Mouse (Mus musculus): ENCODE data around the gene Car9. TPM values are rescaled to one million over a fixed set of nuclear protein-coding genes. Genes with fewer than 3 reads are reported as not detected.
A peak's percentile ranks its signal among the peaks of the same experiment; 100 is the strongest.

Car9 gene
- polyA plus RNA-seq, 1 experiment from 2014 or later, result 0.87 TPM

DNA sequence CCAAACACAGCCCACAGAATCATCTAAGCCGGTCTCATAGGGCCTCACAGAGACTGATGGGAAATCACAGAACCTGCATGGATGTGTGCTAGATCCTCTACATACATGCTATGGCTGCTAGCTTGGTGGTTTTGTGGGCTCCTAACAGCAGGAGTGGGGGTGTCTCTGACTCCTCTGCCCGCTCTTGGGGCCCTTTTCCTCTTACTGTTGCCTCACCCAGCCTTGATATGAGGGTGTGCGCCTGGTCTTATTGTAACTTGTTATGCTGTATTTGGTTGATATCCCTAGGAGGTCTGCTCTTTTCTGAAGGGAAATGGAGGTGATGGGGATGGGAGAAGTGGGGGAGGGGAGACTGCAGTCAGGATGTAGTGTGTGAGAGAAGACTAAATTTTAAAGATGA is 17.2 kb upstream of the Car9 start:
- no peak overlapping the region for H3K4me3 ChIP-seq (ENCODE audit: low read depth, low read length)
- H3K9me3 ChIP-seq (ENCODE audit: control insufficient read depth, low read length), result no peaks in the 10 kb centered on the region
- 93% methylated on average over 3 of the region's 3 CpGs for WGBS
- H3K36me3 ChIP-seq (ENCODE audit: control insufficient read depth, insufficient read depth, low read length), result no peaks in the 10 kb centered on the region
- no peak overlapping the region for H3K9ac ChIP-seq (ENCODE audit: low read length)
- ATAC-seq (replicated peaks; ENCODE audit: low FRiP score) (no peak), DNase-seq (ENCODE audit: low spot score) (no peak)
- no peak overlapping the region for H3K27ac ChIP-seq (ENCODE audit: low read depth, low read length)
- H3K4me2 ChIP-seq (ENCODE audit: low read depth, low read length, severe bottlenecking), result no peak overlapping the region
- peaks cover 6% of the 10 kb centered on the region; the same call in 1 of the 2 replicates for H3K4me1 ChIP-seq (replicated peaks; ENCODE audit: control insufficient read depth, insufficient read depth, low read length)
- H3K27me3 ChIP-seq (ENCODE audit: control insufficient read depth, insufficient read depth, low read length), result no peaks in the 10 kb centered on the region

DNA sequence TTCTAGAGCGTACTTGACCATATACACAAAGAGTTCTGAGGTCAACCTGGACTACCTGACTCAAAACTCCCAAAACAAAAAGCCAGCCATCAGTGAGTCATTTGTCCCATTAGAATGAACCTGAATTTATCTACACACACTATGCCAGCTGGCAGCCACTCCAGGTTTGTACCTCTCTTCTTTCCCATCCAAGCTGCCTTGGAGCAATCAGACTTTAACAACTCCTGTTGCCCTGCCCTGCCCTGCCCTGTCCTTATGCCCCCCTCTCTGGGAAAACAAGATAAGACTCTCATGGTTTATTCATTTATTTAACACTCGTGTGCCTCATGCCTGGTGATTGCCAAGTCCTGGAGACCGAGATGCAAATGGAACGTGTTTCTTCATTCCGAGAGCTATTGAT is 16.0 kb upstream of the Car9 start:
- H3K9ac ChIP-seq (ENCODE audit: low read length), result no peak overlapping the region
- H3K4me1 ChIP-seq (replicated peaks; ENCODE audit: control insufficient read depth, insufficient read depth, low read length), result peaks cover 6% of the 10 kb centered on the region; the same call in 1 of the 2 replicates
- DNase-seq (ENCODE audit: low spot score), result no peak
- H3K9me3 ChIP-seq (ENCODE audit: control insufficient read depth, low read length), result no peaks in the 10 kb centered on the region
- H3K36me3 ChIP-seq (ENCODE audit: control insufficient read depth, insufficient read depth, low read length), result no peaks in the 10 kb centered on the region
- H3K27me3 ChIP-seq (ENCODE audit: control insufficient read depth, insufficient read depth, low read length), result no peaks in the 10 kb centered on the region; the same call in 1 of the 2 replicates
- H3K27ac ChIP-seq (ENCODE audit: low read depth, low read length), result no peak overlapping the region
- WGBS, result 87% methylated on average over 5 of the region's 5 CpGs
- no peak for ATAC-seq (replicated peaks; ENCODE audit: low FRiP score)
- H3K4me2 ChIP-seq (ENCODE audit: low read depth, low read length, severe bottlenecking), result no peak overlapping the region
- H3K4me3 ChIP-seq (ENCODE audit: low read depth, low read length), result no peak overlapping the region

DNA sequence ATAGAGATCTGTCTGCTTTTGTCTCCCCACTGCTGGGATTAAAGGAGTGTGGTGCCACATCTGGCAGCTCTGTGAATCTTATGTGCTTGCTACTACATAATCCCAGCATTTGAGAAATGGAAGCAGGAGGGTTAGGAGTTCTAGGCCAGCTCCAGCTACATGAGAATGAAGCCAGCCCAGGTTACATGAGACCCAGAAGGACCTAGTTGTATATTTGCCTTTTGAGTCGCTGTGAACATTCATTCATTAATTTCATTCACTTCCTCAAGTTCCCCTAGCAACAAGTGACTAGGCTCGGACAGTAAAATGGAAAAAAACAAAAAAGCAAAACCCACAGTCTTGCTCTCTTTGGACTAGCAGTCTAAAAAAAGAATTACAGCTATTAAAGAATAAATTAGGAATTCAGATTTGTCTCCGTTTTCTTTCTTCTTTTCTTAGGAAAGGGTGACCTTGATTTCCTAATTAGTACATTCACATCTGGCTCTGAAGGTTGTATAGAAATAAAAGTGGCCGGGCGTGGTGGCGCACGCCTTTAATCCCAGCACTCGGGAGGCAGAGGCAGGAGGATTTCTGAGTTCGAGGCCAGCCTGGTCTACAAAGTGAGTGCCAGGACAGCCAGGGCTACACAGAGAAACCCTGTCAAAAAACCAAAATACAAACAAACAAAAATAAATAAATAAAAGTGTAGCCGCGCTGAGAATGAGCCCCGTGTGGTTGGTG is 14.5 kb upstream of the Car9 start:
- Histone ChIP-seq H3K4me2 (ENCODE audit: low read depth, low read length, severe bottlenecking) (peak overlapping the region; percentile 31; the same call in 1 of the 2 replicates), H3K36me3 (ENCODE audit: control insufficient read depth, insufficient read depth, low read length) (peaks cover 2% of the 10 kb centered on the region; the same call in 1 of the 2 replicates), H3K9ac (ENCODE audit: low read length) (no peak overlapping the region), H3K9me3 (ENCODE audit: control insufficient read depth, low read length) (no peaks in the 10 kb centered on the region), H3K4me3 (ENCODE audit: low read depth, low read length) (peak overlapping the region; percentile 69; the same call in 1 of the 2 replicates), H3K27ac (ENCODE audit: low read depth, low read length) (0 out of 2 replicates have a peak overlapping the region, but pooled peaks have one; percentile 74), H3K4me1 (replicated peaks; ENCODE audit: control insufficient read depth, insufficient read depth, low read length) (peaks cover 8% of the 10 kb centered on the region; the same call in 1 of the 2 replicates), H3K27me3 (ENCODE audit: control insufficient read depth, insufficient read depth, low read length) (no peaks in the 10 kb centered on the region; the same call in 1 of the 2 replicates)
- ATAC-seq (replicated peaks; ENCODE audit: low FRiP score), result no peak; the same call in 1 of the 2 replicates
- DNase-seq (ENCODE audit: low spot score), result no peak
- WGBS, result 48% methylated on average over 12 of the region's 12 CpGs

DNA sequence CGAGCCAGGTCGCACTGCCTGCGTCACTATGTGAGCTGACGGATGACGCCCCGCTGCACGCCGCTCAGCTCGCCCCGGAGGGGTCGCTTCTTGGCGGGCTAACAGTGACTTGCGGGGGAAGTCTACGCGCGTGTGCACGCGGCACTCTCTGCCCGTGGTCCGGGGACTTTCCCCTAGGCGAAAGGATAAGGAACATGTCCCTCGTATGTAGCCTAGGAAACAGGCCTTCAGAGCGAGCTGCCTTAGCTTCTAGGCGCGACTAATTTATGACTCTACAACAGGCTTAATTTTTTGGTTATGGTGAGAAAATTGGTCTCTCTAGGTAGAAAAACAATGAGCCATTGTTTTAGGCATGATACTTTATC is 14.0 kb upstream of the Car9 start, which contains the start of gene Ccdc107:
TSS of gene Ccdc107 (plus strand) at position 80 of the 365 bp plus-strand sequence.
- peaks cover 10% of the 10 kb centered on the region; the same call in 1 of the 2 replicates for H3K4me1 ChIP-seq (replicated peaks; ENCODE audit: control insufficient read depth, insufficient read depth, low read length)
- ATAC-seq (replicated peaks; ENCODE audit: low FRiP score) (peak; percentile 97), DNase-seq (ENCODE audit: low spot score) (peak; percentile 95)
- under 1% methylated on average over 25 of the region's 25 CpGs for WGBS
- peak within 1 kb of the TSS; percentile 62 for H3K4me2 ChIP-seq (ENCODE audit: low read depth, low read length, severe bottlenecking)
- peak within 1 kb of the TSS; percentile 74 for H3K27ac ChIP-seq (ENCODE audit: low read depth, low read length)
- H3K4me3 ChIP-seq (ENCODE audit: low read depth, low read length), result peak within 1 kb of the TSS; percentile 69
- H3K36me3 ChIP-seq (ENCODE audit: control insufficient read depth, insufficient read depth, low read length), result peaks cover 2% of the 10 kb centered on the region; the same call in 1 of the 2 replicates
- H3K9me3 ChIP-seq (ENCODE audit: control insufficient read depth, low read length), result no peaks in the 10 kb centered on the region
- peak within 1 kb of the TSS; percentile 77 for H3K9ac ChIP-seq (ENCODE audit: low read length)
- no peaks in the 10 kb centered on the region; the same call in 1 of the 2 replicates for H3K27me3 ChIP-seq (ENCODE audit: control insufficient read depth, insufficient read depth, low read length)

DNA sequence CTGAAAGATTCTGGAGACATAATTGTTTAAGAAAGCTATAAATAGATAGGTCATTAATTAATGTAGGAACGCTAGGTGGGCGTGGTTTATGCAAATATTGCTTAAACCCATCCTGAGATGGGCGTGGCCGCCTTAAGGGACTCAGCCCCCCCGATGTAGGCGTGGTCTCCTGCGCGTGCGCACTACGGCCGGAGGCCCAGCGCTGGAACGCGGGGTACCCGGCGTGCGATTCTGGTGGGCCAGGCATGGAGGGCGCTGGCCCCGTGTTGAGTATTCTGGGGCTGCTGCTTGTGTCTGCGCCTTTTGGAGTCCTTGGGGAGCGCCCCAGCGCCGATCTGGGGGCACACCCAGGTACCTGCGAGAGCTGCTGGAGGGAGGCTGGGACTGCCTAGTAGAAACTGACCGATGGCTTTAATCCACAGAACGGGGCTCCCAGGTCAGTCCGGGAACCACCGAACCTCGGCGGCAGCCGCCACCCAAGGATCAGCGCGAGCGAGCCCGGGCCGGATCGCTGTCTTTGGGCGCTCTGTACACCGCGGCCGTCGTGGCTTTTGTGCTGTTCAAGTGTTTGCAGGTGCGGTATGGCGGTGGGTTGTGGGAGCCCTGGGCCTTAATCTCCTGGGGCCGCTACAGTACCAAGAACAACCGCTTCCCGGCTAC is 13.4 kb upstream of the Car9 start:
- Histone ChIP-seq H3K4me2 (ENCODE audit: low read depth, low read length, severe bottlenecking) (peak overlapping the region; percentile 62), H3K4me3 (ENCODE audit: low read depth, low read length) (peak overlapping the region; percentile 69), H3K36me3 (ENCODE audit: control insufficient read depth, insufficient read depth, low read length) (peaks cover 2% of the 10 kb centered on the region; the same call in 1 of the 2 replicates), H3K27ac (ENCODE audit: low read depth, low read length) (peak overlapping the region; percentile 74), H3K9ac (ENCODE audit: low read length) (peak overlapping the region; percentile 77), H3K4me1 (replicated peaks; ENCODE audit: control insufficient read depth, insufficient read depth, low read length) (peaks cover 14% of the 10 kb centered on the region; the same call in 1 of the 2 replicates), H3K27me3 (ENCODE audit: control insufficient read depth, insufficient read depth, low read length) (no peaks in the 10 kb centered on the region; the same call in 1 of the 2 replicates), H3K9me3 (ENCODE audit: control insufficient read depth, low read length) (no peaks in the 10 kb centered on the region)
- under 1% methylated on average over 47 of the region's 47 CpGs for WGBS
- peak; percentile 93 for ATAC-seq (replicated peaks; ENCODE audit: low FRiP score)
- peak; percentile 99 for DNase-seq (ENCODE audit: low spot score)

DNA sequence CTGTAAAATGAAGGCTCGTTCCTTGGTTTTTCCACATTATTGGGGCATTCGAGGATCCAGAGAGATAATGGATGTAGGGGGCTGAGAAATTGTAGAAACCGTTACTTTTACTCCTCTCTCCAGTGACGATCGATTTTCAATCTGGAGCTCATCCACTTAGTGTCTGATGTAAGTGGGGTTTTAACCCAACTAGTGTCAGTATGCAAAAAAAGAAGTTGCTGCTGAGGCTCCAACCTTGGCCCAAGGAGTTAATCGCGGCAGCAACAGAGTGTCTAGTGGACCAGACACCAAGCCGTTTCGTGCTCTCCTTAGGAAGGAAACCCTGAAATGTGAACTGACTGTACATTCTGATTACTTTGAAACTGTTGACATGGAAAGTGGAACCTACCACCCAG is 12.9 kb upstream of the Car9 start:
- Histone ChIP-seq H3K36me3 (ENCODE audit: control insufficient read depth, insufficient read depth, low read length) (peaks cover 2% of the 10 kb centered on the region; the same call in 1 of the 2 replicates), H3K9me3 (ENCODE audit: control insufficient read depth, low read length) (no peaks in the 10 kb centered on the region), H3K9ac (ENCODE audit: low read length) (peak overlapping the region; percentile 77), H3K4me3 (ENCODE audit: low read depth, low read length) (peak overlapping the region; percentile 69), H3K4me1 (replicated peaks; ENCODE audit: control insufficient read depth, insufficient read depth, low read length) (peaks cover 18% of the 10 kb centered on the region; the same call in 1 of the 2 replicates), H3K27ac (ENCODE audit: low read depth, low read length) (peak overlapping the region; percentile 74; the same call in 1 of the 2 replicates), H3K4me2 (ENCODE audit: low read depth, low read length, severe bottlenecking) (peak overlapping the region; percentile 62), H3K27me3 (ENCODE audit: control insufficient read depth, insufficient read depth, low read length) (no peaks in the 10 kb centered on the region; the same call in 1 of the 2 replicates)
- ATAC-seq (replicated peaks; ENCODE audit: low FRiP score) (no peak), DNase-seq (ENCODE audit: low spot score) (no peak)
- 5% methylated on average over 9 of the region's 9 CpGs for WGBS

DNA sequence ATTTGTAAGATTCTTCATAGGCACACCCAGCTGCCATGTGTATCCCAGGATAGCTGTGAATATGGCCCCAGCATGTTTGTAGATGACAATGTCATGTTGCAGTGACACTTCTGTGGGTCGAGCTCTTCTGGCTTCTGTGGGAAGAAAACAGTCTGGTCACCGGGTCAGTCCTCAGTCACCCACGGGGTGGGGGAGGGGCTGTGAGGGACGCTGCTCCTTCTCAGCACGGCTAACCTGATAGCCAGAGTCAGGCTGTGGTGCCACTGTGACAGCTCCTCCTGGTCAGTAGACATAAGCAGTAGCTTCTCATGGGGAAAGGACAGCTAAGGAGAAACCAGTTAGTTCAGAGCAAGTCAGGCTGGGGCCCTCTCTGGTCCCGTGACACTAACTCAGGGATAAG is 10.2 kb upstream of the Car9 start:
- ATAC-seq (replicated peaks; ENCODE audit: low FRiP score), result no peak
- WGBS, result 47% methylated on average over 6 of the region's 6 CpGs

DNA sequence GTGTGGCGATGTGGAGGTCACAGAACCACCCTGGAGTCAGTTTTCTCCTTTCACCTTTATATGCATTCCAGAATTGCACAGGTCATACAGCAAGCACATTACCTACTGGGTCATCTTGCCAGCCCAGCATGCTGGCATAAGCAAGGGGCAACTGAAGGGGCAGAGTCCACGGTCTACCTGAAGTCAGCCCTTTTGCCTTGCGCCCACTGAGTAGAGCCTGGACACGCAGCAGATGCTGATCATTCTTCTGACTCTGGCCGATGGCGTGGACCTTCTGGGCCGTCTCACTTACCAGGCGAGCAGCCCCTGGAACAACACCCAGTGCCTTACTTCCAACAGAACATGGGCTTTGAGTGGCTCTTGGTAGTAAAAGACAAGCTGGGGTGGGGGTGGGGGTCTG is 9.4 kb upstream of the Car9 start:
- ATAC-seq (replicated peaks; ENCODE audit: low FRiP score), result no peak
- no peak overlapping the region for H3K27ac ChIP-seq (ENCODE audit: low read depth, low read length)
- WGBS, result 93% methylated on average over 8 of the region's 8 CpGs
- H3K27me3 ChIP-seq (ENCODE audit: control insufficient read depth, insufficient read depth, low read length), result no peaks in the 10 kb centered on the region; the same call in 1 of the 2 replicates
- H3K4me1 ChIP-seq (replicated peaks; ENCODE audit: control insufficient read depth, insufficient read depth, low read length), result peaks cover 20% of the 10 kb centered on the region; the same call in 1 of the 2 replicates
- no peak for DNase-seq (ENCODE audit: low spot score)
- no peak overlapping the region; the same call in 1 of the 2 replicates for H3K4me2 ChIP-seq (ENCODE audit: low read depth, low read length, severe bottlenecking)
- H3K9me3 ChIP-seq (ENCODE audit: control insufficient read depth, low read length), result no peaks in the 10 kb centered on the region
- no peak overlapping the region for H3K9ac ChIP-seq (ENCODE audit: low read length)
- no peak overlapping the region for H3K4me3 ChIP-seq (ENCODE audit: low read depth, low read length)
- peaks cover 2% of the 10 kb centered on the region; the same call in 1 of the 2 replicates for H3K36me3 ChIP-seq (ENCODE audit: control insufficient read depth, insufficient read depth, low read length)

More for the DNA sequence above, 10.2 kb upstream of the Car9 start:
- no peak overlapping the region for H3K4me3 ChIP-seq (ENCODE audit: low read depth, low read length)
- no peak overlapping the region for H3K27ac ChIP-seq (ENCODE audit: low read depth, low read length)
- peaks cover 2% of the 10 kb centered on the region; the same call in 1 of the 2 replicates for H3K36me3 ChIP-seq (ENCODE audit: control insufficient read depth, insufficient read depth, low read length)
- H3K27me3 ChIP-seq (ENCODE audit: control insufficient read depth, insufficient read depth, low read length), result no peaks in the 10 kb centered on the region; the same call in 1 of the 2 replicates
- no peaks in the 10 kb centered on the region for H3K9me3 ChIP-seq (ENCODE audit: control insufficient read depth, low read length)
- H3K9ac ChIP-seq (ENCODE audit: low read length), result no peak overlapping the region
- DNase-seq (ENCODE audit: low spot score), result no peak
- H3K4me2 ChIP-seq (ENCODE audit: low read depth, low read length, severe bottlenecking), result no peak overlapping the region
- H3K4me1 ChIP-seq (replicated peaks; ENCODE audit: control insufficient read depth, insufficient read depth, low read length), result peaks cover 20% of the 10 kb centered on the region; the same call in 1 of the 2 replicates
